Mouse (Mus musculus) ES-E14 (cell line): ENCODE measurements at regions not wholly inside any gene's neighbourhood (a gene's known extent, or its start where the extent isn't known, plus 50 kb on each side); places are given as distances from the start of the nearest gene placed in this dataset.

Source experiments
- DNase-seq: peaks from one replicate; pipeline ENCODE4 v3.0.0-alpha.2; 2013; ENCODE audit warnings: low read depth, low spot score
- H3K27ac ChIP-seq: 2 replicates; pipeline ENCODE4 v1.5.1; 2012; ENCODE audit warnings: low read depth, mild to moderate bottlenecking, low read length, moderate library complexity, mixed read lengths; ENCODE audit not compliant: poor library complexity, insufficient read depth, severe bottlenecking
- H3K36me3 ChIP-seq: 2 replicates; pipeline ENCODE4 v1.6.1; 2012; ENCODE audit warnings: mild to moderate bottlenecking, low read length, moderate library complexity, mixed read lengths; ENCODE audit not compliant: control insufficient read depth, poor library complexity, insufficient read depth, severe bottlenecking
- H3K4me1 ChIP-seq, 2 experiments: fragments of 150-350 bp in 1 of 2; sonication (generic) in 1 of 2; 2 replicates each; pipeline ENCODE4 v1.6.1; 2012; ENCODE audit warnings: low read length in 2 of 2, mild to moderate bottlenecking in 1 of 2, mixed read lengths in 1 of 2; ENCODE audit not compliant: control insufficient read depth in 2 of 2, insufficient read depth in 2 of 2, poor library complexity in 1 of 2
- H3K4me3 ChIP-seq, 2 experiments: fragments of 150-350 bp in 1 of 2; sonication (generic) in 1 of 2; 2 replicates each; pipeline ENCODE4 v1.5.1; 2012; ENCODE audit warnings: low read length in 2 of 2, low read depth in 1 of 2, mild to moderate bottlenecking in 1 of 2, mixed read lengths in 1 of 2; ENCODE audit not compliant: insufficient read depth in 1 of 2, poor library complexity in 1 of 2, severe bottlenecking in 1 of 2
- H3K9ac ChIP-seq: 2 replicates; pipeline ENCODE4 v1.6.1; 2012; ENCODE audit warnings: low read depth, mild to moderate bottlenecking, low read length, mixed read lengths; ENCODE audit not compliant: poor library complexity, insufficient read depth, severe bottlenecking
- H3K9me3 ChIP-seq: fragments of 150-350 bp; sonication (generic); 2 replicates; pipeline ENCODE4 v1.6.1; 2012; ENCODE audit warnings: low read depth, mild to moderate bottlenecking, low read length; ENCODE audit not compliant: control insufficient read depth, insufficient read depth
- CHD2 ChIP-seq: IDR thresholded peaks from 2 replicates; pipeline ENCODE4 v1.6.1; 2014; ENCODE audit warnings: mild to moderate bottlenecking, low read depth, low read length, inconsistent platforms
- HCFC1 ChIP-seq: IDR thresholded peaks from 2 replicates; pipeline ENCODE4 v1.6.1; 2012; ENCODE audit warnings: low read length, inconsistent platforms, borderline replicate concordance; ENCODE audit not compliant: insufficient read depth
- MAFK ChIP-seq: IDR thresholded peaks from 2 replicates; pipeline ENCODE4 v1.6.1; 2014; ENCODE audit warnings: mild to moderate bottlenecking, low read depth, low read length, inconsistent platforms; ENCODE audit not compliant: insufficient read depth
- ZC3H11A ChIP-seq: IDR thresholded peaks from 2 replicates; pipeline ENCODE4 v1.6.1; 2012; ENCODE audit warnings: low read depth, mild to moderate bottlenecking, inconsistent platforms, low read length, borderline replicate concordance
- ZNF384 ChIP-seq: IDR thresholded peaks from 2 replicates; pipeline ENCODE4 v1.6.1; 2012; ENCODE audit warnings: low read depth, low read length, inconsistent platforms
- in situ Hi-C, 2 experiments: fragments of 600-800 bp; cut with MboI; formaldehyde crosslinking; loops; one replicate each; pipeline ENCODE4 v1.15.1; 2025; ENCODE audit warnings: low sequenced_read_pairs in 2 of 2, inconsistent platforms in 1 of 2; ENCODE audit not compliant: unreplicated experiment in 2 of 2

DNA sequence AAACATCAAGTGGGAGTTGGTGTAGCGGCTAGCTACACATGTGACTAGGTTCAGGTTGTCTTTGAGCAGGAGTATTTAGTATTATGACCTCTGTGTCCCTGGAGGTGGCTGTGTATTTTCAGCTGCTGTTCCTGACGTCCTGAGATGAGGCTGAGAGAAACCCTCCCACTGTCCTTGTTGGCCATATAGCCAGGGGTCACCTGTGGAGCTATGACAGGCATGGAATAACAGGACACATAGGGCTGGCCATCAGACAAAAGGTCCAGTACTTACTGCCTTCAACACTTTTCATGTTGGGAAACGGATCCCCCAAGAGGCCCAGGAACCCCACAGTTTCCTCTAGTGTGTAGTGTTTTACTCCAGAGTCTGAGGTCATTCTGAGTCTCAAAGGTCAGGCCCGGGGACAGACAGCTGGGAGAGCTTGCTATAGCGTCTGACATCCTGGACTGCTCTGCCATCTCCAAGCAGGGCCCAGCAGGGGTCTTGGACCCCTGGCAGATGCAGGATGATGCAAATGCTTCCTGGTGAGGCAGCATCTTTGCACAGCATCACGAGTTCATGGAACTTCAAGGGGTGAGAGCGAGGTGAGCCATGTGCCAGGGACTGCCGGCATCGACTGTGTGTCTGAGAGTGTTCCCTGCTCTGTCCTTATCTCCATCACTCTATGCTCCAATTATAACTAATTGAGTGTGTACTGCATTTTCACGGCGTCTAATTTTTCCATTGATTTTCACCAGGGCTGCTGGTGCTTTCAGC is 60.6 kb upstream of the Slco4a1 start:
- no peak overlapping the region for H3K27ac ChIP-seq

DNA sequence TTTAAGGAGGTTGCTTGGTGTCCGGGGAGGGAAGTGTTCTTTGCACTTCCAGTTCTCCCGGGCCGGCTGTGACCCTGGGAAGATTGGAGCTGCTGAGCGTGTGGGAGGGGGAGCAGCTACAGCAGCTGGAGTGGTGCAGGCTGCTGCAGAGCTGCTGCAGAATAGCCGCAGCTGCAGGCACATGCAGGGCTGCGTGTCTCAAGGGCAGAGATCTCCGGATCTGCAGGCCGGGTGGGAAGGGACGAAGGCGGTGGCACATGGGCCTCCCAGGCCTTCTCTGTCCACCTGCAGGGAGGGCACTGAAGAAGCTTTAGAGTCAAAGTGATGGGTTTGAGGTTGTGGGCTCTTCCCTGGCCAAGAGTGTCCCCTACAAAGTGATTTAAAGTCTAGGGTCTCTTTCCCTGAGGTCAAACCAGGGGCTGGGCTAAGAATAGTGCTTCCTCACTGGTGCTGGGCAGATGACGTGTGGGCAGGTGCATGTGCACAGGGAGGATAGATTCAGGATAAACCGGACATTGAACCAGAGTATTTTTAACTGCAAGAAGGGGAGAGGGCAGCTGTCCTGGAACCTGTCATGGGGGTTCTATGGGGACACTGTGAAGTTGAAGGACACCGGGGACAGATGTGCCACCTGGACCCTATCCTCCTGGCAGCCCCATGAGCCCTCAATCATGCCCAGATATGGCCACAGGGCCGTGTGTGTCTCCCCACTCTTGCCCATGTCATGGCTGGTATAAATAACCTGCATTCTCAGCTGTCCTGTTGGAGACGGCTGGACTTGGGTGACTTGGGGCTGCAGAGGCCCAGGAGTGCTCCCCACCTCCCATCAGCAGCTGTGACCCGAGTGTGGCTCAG is 58.6 kb upstream of the Gata5 start:
- no peak overlapping the region for H3K9ac ChIP-seq
- no peak for DNase-seq
- no peaks in the 10 kb centered on the region for H3K36me3 ChIP-seq
- H3K27ac ChIP-seq, result no peak overlapping the region
- TF ChIP-seq ZNF384 (no peak), HCFC1 (no peak), CHD2 (no peak), MAFK (no peak), ZC3H11A (no peak)
- no peaks in the 10 kb centered on the region for H3K4me1 ChIP-seq
- H3K9me3 ChIP-seq, result no peaks in the 10 kb centered on the region
- in situ Hi-C loops, result no loop called here
- H3K4me3 ChIP-seq, result no peak overlapping the region

More for the DNA sequence above, 60.6 kb upstream of the Slco4a1 start:
- in situ Hi-C loops, result no loop called here
- TF ChIP-seq ZC3H11A (no peak), HCFC1 (no peak), MAFK (no peak), CHD2 (no peak), ZNF384 (no peak)
- Histone ChIP-seq H3K9ac (no peak overlapping the region), H3K36me3 (no peaks in the 10 kb centered on the region), H3K4me1 (no peaks in the 10 kb centered on the region), H3K9me3 (no peaks in the 10 kb centered on the region), H3K4me3 (no peak overlapping the region)
- DNase-seq, result no peak

DNA sequence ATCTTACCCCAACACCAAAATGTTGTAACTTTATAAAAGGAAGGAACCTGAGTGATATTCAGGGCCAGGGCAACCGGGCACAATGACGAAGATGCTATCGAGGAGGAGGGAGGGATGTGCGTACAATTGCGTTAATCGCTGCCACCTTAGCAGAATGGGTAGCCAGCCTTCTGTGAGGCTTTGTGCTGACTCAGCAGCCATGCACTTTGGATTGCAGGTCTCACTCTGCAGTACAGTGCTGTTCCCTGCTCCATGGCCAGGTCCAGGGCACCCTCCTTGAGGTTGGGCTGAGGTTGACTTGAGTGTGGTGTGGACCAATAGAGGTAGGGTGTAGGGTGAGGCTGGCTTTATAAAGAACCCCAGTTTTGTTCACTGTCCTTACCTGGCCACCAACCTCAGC is 57.8 kb upstream of the Gata5 start:
- no peaks in the 10 kb centered on the region for H3K4me1 ChIP-seq
- TF ChIP-seq ZNF384 (no peak), MAFK (peak; percentile 84), ZC3H11A (no peak)
- no peak overlapping the region for H3K4me3 ChIP-seq
- H3K27ac ChIP-seq, result no peak overlapping the region
- no peaks in the 10 kb centered on the region for H3K9me3 ChIP-seq
- no peaks in the 10 kb centered on the region for H3K36me3 ChIP-seq
- in situ Hi-C loops, result no loop called here
- DNase-seq, result no peak
- H3K9ac ChIP-seq, result no peak overlapping the region

DNA sequence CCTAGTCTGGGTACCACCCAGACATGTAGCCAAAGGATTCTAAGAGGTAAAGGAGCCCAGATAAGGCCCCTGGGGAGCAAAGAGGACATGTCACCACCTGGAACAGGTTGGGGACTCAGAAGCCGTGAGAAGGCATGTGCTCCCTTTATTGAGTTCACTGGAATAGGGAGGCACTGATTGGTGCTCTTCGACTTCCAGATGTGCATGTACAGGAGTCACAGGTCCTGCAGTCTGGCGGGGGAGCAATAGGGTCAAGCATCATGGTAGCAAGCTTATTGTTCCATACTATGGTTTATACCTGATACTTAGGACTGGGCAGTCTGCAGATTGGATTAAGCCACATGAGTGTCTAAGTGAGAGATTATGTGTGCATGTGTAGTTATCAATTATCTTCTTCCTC is 56.9 kb upstream of the Gata5 start:
- no peak overlapping the region for H3K9ac ChIP-seq
- H3K4me3 ChIP-seq, result no peak overlapping the region
- TF ChIP-seq MAFK, result no peak
- TF ChIP-seq HCFC1, result no peak
- no peak for TF ChIP-seq ZNF384
- no peak for TF ChIP-seq ZC3H11A
- TF ChIP-seq CHD2, result no peak
- 0 out of 4 replicates have a peak, but pooled peaks cover 0 to 1% of the 10 kb centered on the region in 2 experiments for H3K4me1 ChIP-seq
- H3K36me3 ChIP-seq, result no peaks in the 10 kb centered on the region
- no peaks in the 10 kb centered on the region for H3K9me3 ChIP-seq
- no peak for DNase-seq
- in situ Hi-C loops, result no loop called here
- H3K27ac ChIP-seq, result no peak overlapping the region
